Mouse (Mus musculus): ENCODE data around the gene Usp17lb.

- no peak for TF ChIP-seq CTCF (conservative IDR thresholded peaks at IDR 0.05; ENCODE audit: insufficient read depth, insufficient read length, low read depth, low read length)
- no peak for TF ChIP-seq POLR2A (IDR thresholded peaks at IDR 0.05; ENCODE audit: low read depth, low read length)
Observed at GRCm38 (mm10) chr7:104857683-104858082, 15.3 kb upstream of the Usp17lb start.

All from kidney, adult 2 months (tissue).